ENCODE assay signal across 9 mouse cellular contexts in the genomic region with DNA sequence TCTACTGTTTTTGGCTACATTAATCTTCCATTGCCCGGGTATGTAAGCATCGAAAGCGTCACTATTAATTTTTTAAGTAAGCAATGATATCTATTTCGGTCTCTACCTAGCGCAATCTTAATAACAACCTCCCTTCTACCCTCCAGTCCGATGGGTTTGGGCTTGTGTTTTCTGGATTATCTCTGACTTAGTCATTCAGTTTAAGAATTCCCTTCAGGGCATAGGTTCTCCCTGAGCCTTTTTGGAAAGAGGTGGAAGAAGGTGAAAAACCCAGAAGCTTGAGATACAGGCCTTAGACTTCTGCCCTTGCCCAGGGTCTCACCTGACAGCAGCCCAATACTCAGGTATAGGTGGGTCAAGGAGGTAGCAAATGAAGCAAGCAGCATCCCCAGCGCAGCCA. TPM values are rescaled to one million over a fixed set of nuclear protein-coding genes. Genes with fewer than 3 reads are reported as not detected.
DNase-seq lines count a peak whose midpoint lies in the region; ATAC-seq and TF ChIP-seq lines count a peak whose summit lies in the region.
"Had no signal": no experiment of that assay in that cellular context is flagged by ENCODE, and none has a peak within 500 bp of the region (broad histone marks: within the 10 kb centered on the region; RNA-seq: fewer than 3 reads in every experiment).

No protein-coding gene starts in this region.

- H3K27me3 ChIP-seq in embryonic facial prominence, embryonic 11.5 days (ENCODE audit: control insufficient read depth, insufficient read depth, low read length): peaks cover 21% of the 10 kb centered on the region
- H3K27me3 ChIP-seq in hindbrain, postnatal 0 days (ENCODE audit: insufficient read depth, low read length): no peaks in the 10 kb centered on the region
- H3K27me3 ChIP-seq in midbrain, postnatal 0 days (ENCODE audit: insufficient read depth, low read length): peaks cover 10% of the 10 kb centered on the region; the same call in 1 of the 2 replicates

- peak overlapping the region; percentile 97 for H3K27ac ChIP-seq in layer of hippocampus, adult 2 months
- no peak overlapping the region for H3K27ac ChIP-seq in embryonic facial prominence, embryonic 11.5 days (replicated peaks; ENCODE audit: low read depth, low read length)
- H3K27ac ChIP-seq in hindbrain, postnatal 0 days: peak overlapping the region; percentile 82
- H3K27ac ChIP-seq in midbrain, postnatal 0 days (ENCODE audit: low read depth, low read length): peak overlapping the region; percentile 87

- WGBS in embryonic facial prominence, embryonic 11.5 days: 56% methylated on average over 7 of the region's 7 CpGs
- WGBS in hindbrain, postnatal 0 days: 52% methylated on average over 7 of the region's 7 CpGs
- 46% methylated on average over 7 of the region's 7 CpGs for WGBS in midbrain, postnatal 0 days

- TF ChIP-seq CTCF in layer of hippocampus, adult 2 months (conservative IDR thresholded peaks at IDR 0.05): no peak
- no peak for TF ChIP-seq CTCF in hindbrain, postnatal 0 days (IDR thresholded peaks at IDR 0.05; ENCODE audit: low read depth)
- TF ChIP-seq CTCF in midbrain, postnatal 0 days (IDR thresholded peaks at IDR 0.05): no peak

- H3K4me1 ChIP-seq in embryonic facial prominence, embryonic 11.5 days (ENCODE audit: control insufficient read depth, insufficient read depth, low read length): no peaks in the 10 kb centered on the region; the same call in 1 of the 2 replicates
- peaks cover 23% of the 10 kb centered on the region for H3K4me1 ChIP-seq in hindbrain, postnatal 0 days (ENCODE audit: insufficient read depth, low read length)
- peaks cover 13% of the 10 kb centered on the region; the same call in 1 of the 2 replicates for H3K4me1 ChIP-seq in midbrain, postnatal 0 days (ENCODE audit: insufficient read depth, low read length)

- no peak for DNase-seq in layer of hippocampus, adult 2 months (ENCODE audit: low spot score in 2 of 2)
- no peak for DNase-seq in layer of hippocampus, postnatal 14 days (ENCODE audit: low spot score in 2 of 2)
- DNase-seq in embryonic facial prominence, embryonic 11.5 days (ENCODE audit: low spot score): no peak
- DNase-seq in hindbrain, postnatal 0 days (ENCODE audit: low spot score): no peak
- DNase-seq in midbrain, postnatal 0 days (ENCODE audit: low spot score): no peak
- no peak for DNase-seq in natural killer cell, adult 2 months (ENCODE audit: low spot score in 2 of 2)
- no peak for DNase-seq in gastrocnemius, postnatal 10 days
- DNase-seq in left cerebral cortex, postnatal 25 days (ENCODE audit: low spot score in 2 of 2): no peak

- no peaks in the 10 kb centered on the region for H3K36me3 ChIP-seq in embryonic facial prominence, embryonic 11.5 days (replicated peaks; ENCODE audit: control insufficient read depth, insufficient read depth, low read depth, low read length)
- peaks cover 3% of the 10 kb centered on the region; the same call in 1 of the 2 replicates for H3K36me3 ChIP-seq in hindbrain, postnatal 0 days (ENCODE audit: insufficient read depth, low read length)
- H3K36me3 ChIP-seq in midbrain, postnatal 0 days (ENCODE audit: insufficient read depth, low read length): 0 out of 2 replicates have a peak, but pooled peaks cover 8% of the 10 kb centered on the region

- intact Hi-C loops in left cerebral cortex, postnatal 25 days (cut with DNase I): no loop called here

- ATAC-seq in embryonic facial prominence, embryonic 11.5 days (replicated peaks; ENCODE audit: insufficient number of reproducible peaks, low FRiP score, low TSS enrichment, low read depth): no peak
- ATAC-seq in hindbrain, postnatal 0 days: no peak
- no peak for ATAC-seq in midbrain, postnatal 0 days (ENCODE audit: low FRiP score)

- H3K4me3 ChIP-seq in layer of hippocampus, adult 2 months: peak overlapping the region; percentile 73
- peak overlapping the region; percentile 54 for H3K4me3 ChIP-seq in embryonic facial prominence, embryonic 11.5 days (ENCODE audit: low read depth, low read length)
- H3K4me3 ChIP-seq in hindbrain, postnatal 0 days (ENCODE audit: low read length): peak overlapping the region; percentile 54
- H3K4me3 ChIP-seq in midbrain, postnatal 0 days (ENCODE audit: low read depth, low read length): peak overlapping the region; percentile 53

- no peaks in the 10 kb centered on the region for H3K9me3 ChIP-seq in embryonic facial prominence, embryonic 11.5 days (replicated peaks; ENCODE audit: control insufficient read depth, low read length)
- no peaks in the 10 kb centered on the region for H3K9me3 ChIP-seq in hindbrain, postnatal 0 days (ENCODE audit: low read length)
- H3K9me3 ChIP-seq in midbrain, postnatal 0 days (ENCODE audit: low read length): no peaks in the 10 kb centered on the region

- peak overlapping the region; percentile 75 for H3K9ac ChIP-seq in embryonic facial prominence, embryonic 11.5 days (replicated peaks; ENCODE audit: low read length)
- peak overlapping the region; percentile 68 for H3K9ac ChIP-seq in hindbrain, postnatal 0 days (replicated peaks; ENCODE audit: low read length)
- H3K9ac ChIP-seq in midbrain, postnatal 0 days (replicated peaks; ENCODE audit: low read length, poor library complexity, severe bottlenecking): peak overlapping the region; percentile 75

- H3K4me2 ChIP-seq in embryonic facial prominence, embryonic 11.5 days (ENCODE audit: low read depth, low read length): peak overlapping the region; percentile 84
- peak overlapping the region; percentile 67 for H3K4me2 ChIP-seq in hindbrain, postnatal 0 days (ENCODE audit: low read depth, low read length)
- H3K4me2 ChIP-seq in midbrain, postnatal 0 days (ENCODE audit: low read depth, low read length, poor library complexity, severe bottlenecking): peak overlapping the region; percentile 90

RNA-seq across cellular contexts. Expression of a gene that starts 1.0 kb away (rescaled TPM):
- 10 to 100 TPM in 1 of 2 experiments, 1 to 10 TPM in 1; 7.9 to 11.0 TPM for total RNA-seq in layer of hippocampus, adult 2 months (2021)
- 10 to 100 TPM in 1 of 2 experiments, 1 to 10 TPM in 1; 9.3 to 12.6 TPM for total RNA-seq in layer of hippocampus, postnatal 14 days (2021)
- polyA plus RNA-seq in embryonic facial prominence, embryonic 11.5 days (2014; fragmentation: Nextera tagmentation; extraction: Ambion mirVana): 8.5 and 13.4 TPM in 2 replicates
- total RNA-seq in hindbrain, postnatal 0 days (2014; rRNA removed): 15.3 and 17.2 TPM in 2 replicates
- 9.4 and 10.8 TPM in 2 replicates for polyA plus RNA-seq in hindbrain, postnatal 0 days (2015; fragmentation: Nextera tagmentation; extraction: Ambion mirVana)
- 9.9 and 26.1 TPM in 2 replicates for total RNA-seq in midbrain, postnatal 0 days (2014; rRNA removed)
- polyA plus RNA-seq in midbrain, postnatal 0 days (2015; fragmentation: Nextera tagmentation; extraction: Ambion mirVana): 9.9 and 10.1 TPM in 2 replicates
- total RNA-seq in gastrocnemius, postnatal 10 days (2021): 1 to 10 TPM; 1.1 to 3.7 TPM
- total RNA-seq in left cerebral cortex, postnatal 25 days (2021): 1 to 10 TPM; 7.0 to 8.3 TPM

RNA-seq across cellular contexts. Expression of a gene that starts 7.3 kb away (rescaled TPM):
- 10 to 100 TPM; 35.2 to 47.0 TPM for total RNA-seq in layer of hippocampus, adult 2 months (2021)
- 10 to 100 TPM; 26.1 to 32.9 TPM for total RNA-seq in layer of hippocampus, postnatal 14 days (2021)
- polyA plus RNA-seq in embryonic facial prominence, embryonic 11.5 days (2014; fragmentation: Nextera tagmentation; extraction: Ambion mirVana): 0.81 TPM in 1 of 2 replicates, not detected in the other
- total RNA-seq in hindbrain, postnatal 0 days (2014; rRNA removed): 13.4 and 23.7 TPM in 2 replicates
- polyA plus RNA-seq in hindbrain, postnatal 0 days (2015; fragmentation: Nextera tagmentation; extraction: Ambion mirVana): 12.9 and 14.3 TPM in 2 replicates
- total RNA-seq in midbrain, postnatal 0 days (2014; rRNA removed): 22.2 and 28.2 TPM in 2 replicates
- polyA plus RNA-seq in midbrain, postnatal 0 days (2015; fragmentation: Nextera tagmentation; extraction: Ambion mirVana): 15.2 and 18.0 TPM in 2 replicates
- under 1 TPM in 1 of 2 experiments, not detected in 1; 0.63 TPM for total RNA-seq in gastrocnemius, postnatal 10 days (2021)
- 10 to 100 TPM; 23.9 to 27.1 TPM for total RNA-seq in left cerebral cortex, postnatal 25 days (2021)
- polyA plus RNA-seq: activated CD4-positive, CD25-positive, alpha-beta regulatory T cell, adult 4 months had no signal

RNA-seq across cellular contexts. Expression of a gene that starts 9.7 kb away (rescaled TPM):
- 1 to 10 TPM in 1 of 2 experiments, under 1 TPM in 1; 0.83 to 1.4 TPM for total RNA-seq in layer of hippocampus, adult 2 months (2021)
- total RNA-seq in layer of hippocampus, postnatal 14 days (2021): 1 to 10 TPM; 2.7 to 2.9 TPM
- polyA plus RNA-seq in embryonic facial prominence, embryonic 11.5 days (2014; fragmentation: Nextera tagmentation; extraction: Ambion mirVana): 6.7 and 6.9 TPM in 2 replicates
- total RNA-seq in hindbrain, postnatal 0 days (2014; rRNA removed): 4.9 and 5.0 TPM in 2 replicates
- polyA plus RNA-seq in hindbrain, postnatal 0 days (2015; fragmentation: Nextera tagmentation; extraction: Ambion mirVana): 2.4 and 2.7 TPM in 2 replicates
- 3.8 and 6.8 TPM in 2 replicates for total RNA-seq in midbrain, postnatal 0 days (2014; rRNA removed)
- 2.4 and 2.7 TPM in 2 replicates for polyA plus RNA-seq in midbrain, postnatal 0 days (2015; fragmentation: Nextera tagmentation; extraction: Ambion mirVana)
- 10 to 100 TPM; 12.6 to 21.5 TPM for total RNA-seq in gastrocnemius, postnatal 10 days (2021)
- 1 to 10 TPM; 1.7 to 2.2 TPM for total RNA-seq in left cerebral cortex, postnatal 25 days (2021)

RNA-seq across cellular contexts. Expression of a gene that starts 17.8 kb away (rescaled TPM):
- 10 to 100 TPM; 43.8 to 48.7 TPM for total RNA-seq in layer of hippocampus, adult 2 months (2021)
- 10 to 100 TPM; 42.3 to 47.7 TPM for total RNA-seq in layer of hippocampus, postnatal 14 days (2021)
- 195 and 211 TPM in 2 replicates for polyA plus RNA-seq in embryonic facial prominence, embryonic 11.5 days (2014; fragmentation: Nextera tagmentation; extraction: Ambion mirVana)
- 61.6 and 96.0 TPM in 2 replicates for total RNA-seq in hindbrain, postnatal 0 days (2014; rRNA removed)
- 172 and 185 TPM in 2 replicates for polyA plus RNA-seq in hindbrain, postnatal 0 days (2015; fragmentation: Nextera tagmentation; extraction: Ambion mirVana)
- 43.0 and 76.9 TPM in 2 replicates for total RNA-seq in midbrain, postnatal 0 days (2014; rRNA removed)
- 138 and 154 TPM in 2 replicates for polyA plus RNA-seq in midbrain, postnatal 0 days (2015; fragmentation: Nextera tagmentation; extraction: Ambion mirVana)
- total RNA-seq in gastrocnemius, postnatal 10 days (2021): 10 to 100 TPM; 46.0 to 51.4 TPM
- total RNA-seq in left cerebral cortex, postnatal 25 days (2021): 10 to 100 TPM; 45.9 to 47.1 TPM

RNA-seq across cellular contexts. Expression of a gene that starts 19.8 kb away (rescaled TPM):
- 1 to 10 TPM; 3.9 to 4.3 TPM for total RNA-seq in layer of hippocampus, adult 2 months (2021)
- 1 to 10 TPM; 7.2 to 7.9 TPM for total RNA-seq in layer of hippocampus, postnatal 14 days (2021)
- 7.5 and 9.1 TPM in 2 replicates for polyA plus RNA-seq in embryonic facial prominence, embryonic 11.5 days (2014; fragmentation: Nextera tagmentation; extraction: Ambion mirVana)
- total RNA-seq in hindbrain, postnatal 0 days (2014; rRNA removed): 1.9 and 2.8 TPM in 2 replicates
- polyA plus RNA-seq in hindbrain, postnatal 0 days (2015; fragmentation: Nextera tagmentation; extraction: Ambion mirVana): 14.2 and 15.2 TPM in 2 replicates
- total RNA-seq in midbrain, postnatal 0 days (2014; rRNA removed): 3.4 and 5.5 TPM in 2 replicates
- polyA plus RNA-seq in midbrain, postnatal 0 days (2015; fragmentation: Nextera tagmentation; extraction: Ambion mirVana): 18.6 and 20.1 TPM in 2 replicates
- 1 to 10 TPM; 2.8 to 3.8 TPM for total RNA-seq in gastrocnemius, postnatal 10 days (2021)
- 1 to 10 TPM; 5.2 to 6.0 TPM for total RNA-seq in left cerebral cortex, postnatal 25 days (2021)
